Mouse (Mus musculus) lung, postnatal 0 days (tissue): ENCODE measurements around the gene Slc35f6.

Experiments used
- CTCF ChIP-seq: IDR thresholded peaks from 2 replicates; pipeline ENCODE4 v1.5.1; 2016; ENCODE audit warnings: antibody characterized with exemption, mild to moderate bottlenecking
- EP300 ChIP-seq: IDR thresholded peaks from 2 replicates; pipeline ENCODE4 v1.6.1; 2016; ENCODE audit warnings: antibody characterized with exemption, mild to moderate bottlenecking, control low read depth

- TF ChIP-seq CTCF (no peak), EP300 (no peak)
Measured at GRCm38 (mm10) chr5:30632134-30632533, 15.6 kb upstream of the Slc35f6 start.
